Comparison of ENCODE assay signal across 13 mouse cellular contexts in the genomic region with DNA sequence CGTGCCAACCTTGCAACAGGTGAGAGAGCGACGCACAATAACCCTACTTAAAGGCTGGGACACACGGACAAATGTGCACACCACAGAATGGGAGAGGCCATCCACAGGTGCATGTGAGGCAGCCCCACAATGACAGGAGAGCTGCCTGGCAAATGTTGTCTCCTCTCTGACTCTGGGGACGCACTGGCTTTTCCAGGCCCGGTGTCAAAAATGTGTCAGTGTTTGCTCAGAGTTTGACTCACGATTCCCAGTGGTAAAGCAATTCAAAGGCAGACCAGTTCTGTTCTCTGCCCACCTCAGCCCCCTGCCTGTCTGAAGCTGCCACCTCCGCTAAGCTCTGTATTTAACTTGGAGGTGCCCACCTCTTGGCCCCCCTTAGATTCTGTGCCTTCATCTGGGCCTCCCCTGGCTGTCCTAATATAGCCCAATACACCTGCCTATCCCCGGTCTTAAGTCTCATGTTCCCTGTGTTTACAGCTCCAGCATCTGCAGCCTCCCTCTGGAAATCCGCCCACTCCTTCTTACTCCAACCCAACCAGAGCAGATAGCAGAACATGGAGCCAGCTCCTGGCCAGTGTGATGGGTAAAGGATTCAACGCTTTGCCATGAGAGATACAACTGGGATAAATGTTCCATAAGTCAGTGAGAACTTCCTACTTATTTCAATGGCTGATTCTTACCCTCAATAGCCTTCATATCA.
DNase-seq lines count a peak whose midpoint lies in the region; ATAC-seq and TF ChIP-seq lines count a peak whose summit lies in the region.
"Had no signal": no experiment of that assay in that cellular context is flagged by ENCODE, and none has a peak within 500 bp of the region (broad histone marks: within the 10 kb centered on the region; RNA-seq: fewer than 3 reads in every experiment).

No protein-coding gene starts in this region.

- intact Hi-C loops in gastrocnemius, adult 2 months (cut with DNase I), result no loop called here

- H3K4me3 ChIP-seq in gastrocnemius, adult 2 months, result peak overlapping the region; percentile 35; the same call in 1 of the 2 replicates
- H3K4me3 ChIP-seq in heart, embryonic 11.5 days (ENCODE audit: low read depth, low read length), result no peak overlapping the region
- H3K4me3 ChIP-seq in stomach, postnatal 0 days (ENCODE audit: low read depth, low read length), result no peak overlapping the region
- H3K4me3 ChIP-seq: limb, embryonic 12.5 days; midbrain, embryonic 12.5 days had no signal

- no peaks in the 10 kb centered on the region for H3K27me3 ChIP-seq in heart, embryonic 11.5 days (ENCODE audit: control insufficient read depth, insufficient read depth, low read length)
- H3K27me3 ChIP-seq in stomach, postnatal 0 days (ENCODE audit: control insufficient read depth, insufficient read depth, low read length), result no peaks in the 10 kb centered on the region

- 76% methylated on average over 11 of the region's 11 CpGs for whole genome bisulfite sequencing in heart, embryonic 11.5 days (ENCODE audit: insufficient replicate concordance)
- WGBS in stomach, postnatal 0 days, result 59% methylated on average over 11 of the region's 11 CpGs

- TF ChIP-seq CTCF in gastrocnemius, adult 2 months (IDR thresholded peaks at IDR 0.05), result no peak
- TF ChIP-seq CTCF in stomach, postnatal 0 days (IDR thresholded peaks at IDR 0.05; ENCODE audit: low read depth), result no peak

- H3K36me3 ChIP-seq in heart, embryonic 11.5 days (ENCODE audit: control insufficient read depth, insufficient read depth, low read length), result no peaks in the 10 kb centered on the region
- no peaks in the 10 kb centered on the region for H3K36me3 ChIP-seq in stomach, postnatal 0 days (ENCODE audit: control insufficient read depth, insufficient read depth, low read length)
- H3K36me3 ChIP-seq: limb, embryonic 12.5 days; midbrain, embryonic 12.5 days had no signal

- H3K4me2 ChIP-seq in heart, embryonic 11.5 days, result no peak overlapping the region
- H3K4me2 ChIP-seq in stomach, postnatal 0 days (replicated peaks; ENCODE audit: low read depth), result no peak overlapping the region
- H3K4me2 ChIP-seq: limb, embryonic 12.5 days; lung, embryonic 14.5 days; midbrain, embryonic 12.5 days had no signal

- DNase-seq in gastrocnemius, adult 2 months, result peak; percentile 59
- no peak for DNase-seq in gastrocnemius, postnatal 4 days (ENCODE audit: low spot score in 2 of 2)
- DNase-seq in 3134 (ENCODE audit: extremely low read depth, insufficient read length, low spot score), result peak; percentile 57
- peak; percentile 67 for DNase-seq in 3T3-L1 (ENCODE audit: low read depth, low spot score)
- DNase-seq in thymus, postnatal 25 days, result no peak
- no peak for DNase-seq in stomach, postnatal 0 days (ENCODE audit: low spot score)
- no peak for DNase-seq in thymus, postnatal 14 days
- DNase-seq: lung, embryonic 14.5 days; thymus, adult 2 months had no signal

- peaks cover 50% of the 10 kb centered on the region for H3K4me1 ChIP-seq in heart, embryonic 11.5 days (ENCODE audit: control insufficient read depth, insufficient read depth, low read length)
- peaks cover 6% of the 10 kb centered on the region; the same call in 1 of the 2 replicates for H3K4me1 ChIP-seq in stomach, postnatal 0 days (replicated peaks; ENCODE audit: control insufficient read depth, insufficient read depth)

- no peak for TF ChIP-seq EP300 in stomach, postnatal 0 days (optimal IDR thresholded peaks at IDR 0.05)

- no peak for ATAC-seq in heart, embryonic 11.5 days (replicated peaks; ENCODE audit: insufficient number of reproducible peaks, low FRiP score, low TSS enrichment)
- no peak for ATAC-seq in stomach, postnatal 0 days (ENCODE audit: low FRiP score, low TSS enrichment)
- ATAC-seq: activated CD4-positive, CD25-positive, alpha-beta regulatory T cell, adult 4 months had no signal

- no peak overlapping the region for H3K9ac ChIP-seq in heart, embryonic 11.5 days (ENCODE audit: low read depth, low read length)
- H3K9ac ChIP-seq in stomach, postnatal 0 days (ENCODE audit: low read length), result no peak overlapping the region
- H3K9ac ChIP-seq: limb, embryonic 12.5 days; lung, embryonic 14.5 days; midbrain, embryonic 12.5 days had no signal

- no peaks in the 10 kb centered on the region for H3K9me3 ChIP-seq in heart, embryonic 11.5 days (replicated peaks; ENCODE audit: control insufficient read depth, low read length)
- H3K9me3 ChIP-seq in stomach, postnatal 0 days (ENCODE audit: control insufficient read depth, low read length), result no peaks in the 10 kb centered on the region
- H3K9me3 ChIP-seq: limb, embryonic 12.5 days; midbrain, embryonic 12.5 days had no signal

- peak overlapping the region; percentile 75 for H3K27ac ChIP-seq in gastrocnemius, adult 2 months
- peak overlapping the region; percentile 29; the same call in 1 of the 2 replicates for H3K27ac ChIP-seq in heart, embryonic 11.5 days (ENCODE audit: low read depth, low read length)
- no peak overlapping the region; the same call in 1 of the 2 replicates for H3K27ac ChIP-seq in stomach, postnatal 0 days (replicated peaks)
- H3K27ac ChIP-seq: limb, embryonic 12.5 days; midbrain, embryonic 12.5 days had no signal

Comparison
In these comparisons a context has a peak if more than half of its experiments do, and no peak if none do; other contexts are left out.
1. DNase-seq: peak in gastrocnemius, adult 2 months (single experiment), 3134 (single experiment) and 3T3-L1 (single experiment); none in gastrocnemius, postnatal 4 days (0 of 2), thymus, postnatal 25 days (single experiment), stomach, postnatal 0 days (single experiment) and thymus, postnatal 14 days (single experiment).